Mouse (Mus musculus) bone marrow, adult 2 months (tissue): ENCODE measurements at regions not wholly inside any gene's neighbourhood (a gene's known extent, or its start where the extent isn't known, plus 50 kb on each side); places are given as distances from the start of the nearest gene placed in this dataset.

Experiments
- H3K27ac ChIP-seq: fragments of 200-500 bp; 2 replicates; pipeline ENCODE4 v1.5.1; 2012; ENCODE audit warnings: low read depth, mild to moderate bottlenecking, control low read depth, inconsistent platforms, low read length; ENCODE audit not compliant: control insufficient read depth, poor library complexity, insufficient read depth
- H3K4me1 ChIP-seq: fragments of 200-500 bp; 2 replicates; pipeline ENCODE4 v1.6.1; 2011; ENCODE audit warnings: low read length; ENCODE audit not compliant: control insufficient read depth, insufficient read depth
- H3K4me3 ChIP-seq: fragments of 200-500 bp; replicated peaks from 2 replicates; pipeline ENCODE3; 2011; ENCODE audit warnings: mild to moderate bottlenecking, low read depth, low read length, control low read depth; ENCODE audit not compliant: control insufficient read depth
- CTCF ChIP-seq: fragments of 200-500 bp; IDR thresholded peaks from 2 replicates; pipeline ENCODE4 v1.5.1; 2011; ENCODE audit warnings: low read length, control low read depth; ENCODE audit not compliant: control insufficient read depth, insufficient read depth
- POLR2A ChIP-seq: fragments of 200-500 bp; IDR thresholded peaks from 2 replicates; pipeline ENCODE4 v1.6.1; 2011; ENCODE audit warnings: low read depth, mild to moderate bottlenecking, control low read depth, low read length, borderline replicate concordance; ENCODE audit not compliant: control insufficient read depth
- WGBS: fragments of 180-500 bp; shearing (Covaris S2); methylation state at CpG from one replicate; pipeline ENCODE4 v1.1.7; 2018; 5-methylcytosine and 5-hydroxymethylcytosine counted together

DNA sequence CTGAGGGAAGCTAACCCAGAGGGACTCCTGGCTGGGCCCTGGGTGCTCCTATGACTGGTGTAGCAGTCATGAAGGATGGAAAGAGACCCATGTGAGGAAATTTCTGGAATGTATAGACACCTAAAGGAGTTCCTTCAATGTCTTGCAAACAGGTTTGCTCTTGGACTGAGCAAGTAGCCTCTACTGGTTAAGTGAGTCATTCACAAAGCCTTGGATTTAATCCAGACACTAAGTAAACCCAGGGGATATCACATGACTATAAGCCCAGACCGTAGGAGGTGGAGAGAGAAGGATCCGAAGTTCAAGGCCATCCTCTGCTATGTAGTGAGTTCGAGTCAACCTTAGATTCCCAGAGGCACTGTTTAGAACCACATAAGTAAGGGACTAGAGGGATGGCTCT, 1286.5 kb upstream of the A1bg start:
- Histone ChIP-seq H3K27ac (no peak overlapping the region), H3K4me1 (no peaks in the 10 kb centered on the region; the same call in 1 of the 2 replicates), H3K4me3 (no peak overlapping the region)
- 68% methylated on average over 3 of the region's 3 CpGs for WGBS
- TF ChIP-seq CTCF: no peak
- TF ChIP-seq POLR2A: no peak

DNA sequence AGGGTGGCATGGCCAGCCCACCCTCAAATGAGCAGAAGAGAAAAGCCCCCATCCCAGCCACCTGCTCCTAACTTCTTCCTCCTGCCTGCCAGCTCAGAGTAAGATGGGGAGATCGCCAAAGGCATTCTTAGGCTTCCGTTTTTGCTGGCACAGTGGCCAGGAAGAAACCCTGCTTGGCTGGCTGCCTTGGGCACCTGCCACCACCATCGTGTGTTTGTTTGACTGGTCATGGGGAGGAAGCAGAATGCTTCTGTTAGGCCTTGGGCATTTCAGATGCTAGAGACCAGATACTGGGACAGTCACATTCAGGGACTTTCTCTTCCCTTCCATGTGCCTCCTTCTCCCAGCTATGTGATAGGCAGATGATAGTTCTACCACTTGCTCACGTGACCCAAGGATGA, 1283.7 kb upstream of the A1bg start:
- Histone ChIP-seq H3K4me1 (no peaks in the 10 kb centered on the region), H3K4me3 (no peak overlapping the region), H3K27ac (no peak overlapping the region)
- no peak for TF ChIP-seq CTCF
- TF ChIP-seq POLR2A: no peak
- 15% methylated on average over 4 of the region's 4 CpGs for WGBS

DNA sequence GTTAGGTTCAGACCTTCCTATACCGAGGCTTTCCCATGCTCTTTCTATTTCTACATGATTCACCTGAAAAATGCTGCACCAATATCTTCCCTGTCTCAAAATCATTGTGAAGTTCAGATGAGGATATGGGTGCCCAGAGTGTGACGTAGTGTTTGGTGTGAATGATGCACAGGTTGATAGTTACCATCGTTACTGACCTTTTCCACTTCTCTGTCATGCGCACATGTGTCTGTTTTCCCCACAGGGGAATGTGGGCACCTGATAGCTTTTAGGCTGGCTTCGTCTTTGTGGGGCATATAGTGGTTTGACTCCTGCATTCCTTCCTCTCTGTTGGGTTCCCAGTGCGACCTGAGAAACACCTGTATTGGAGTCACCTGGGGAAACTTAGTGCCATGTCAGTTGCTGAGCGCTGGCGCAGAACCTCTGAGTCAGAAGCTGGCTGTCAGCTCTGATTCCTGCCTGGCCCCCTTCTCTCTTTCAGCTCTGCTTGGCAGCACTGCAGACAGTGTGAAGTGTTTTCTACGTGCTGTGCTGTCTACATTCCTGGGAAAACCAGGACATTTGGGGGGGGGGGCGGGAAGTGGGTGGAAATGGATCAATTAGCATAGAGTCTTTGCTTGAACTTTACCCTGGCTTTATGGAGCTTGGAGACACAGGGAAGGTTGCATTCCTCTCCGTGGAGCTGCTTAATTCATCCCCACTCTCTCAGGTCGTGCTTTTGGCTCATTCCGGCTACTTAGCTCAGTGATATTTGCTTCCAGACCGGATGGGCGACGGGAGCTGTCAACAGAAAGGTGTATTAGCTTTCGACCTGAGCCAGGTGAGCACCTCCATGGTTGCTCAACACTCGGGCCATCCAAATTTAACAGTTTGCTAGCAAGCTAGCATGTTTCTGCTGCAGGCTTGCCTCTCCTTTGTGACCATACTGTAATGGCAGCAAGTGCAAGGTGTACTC, 1281.4 kb upstream of the A1bg start:
- no peaks in the 10 kb centered on the region for H3K4me1 ChIP-seq
- TF ChIP-seq POLR2A (no peak), CTCF (no peak)
- 89% methylated on average over 18 of the region's 18 CpGs for WGBS
- no peak overlapping the region for H3K27ac ChIP-seq
- H3K4me3 ChIP-seq: no peak overlapping the region

DNA sequence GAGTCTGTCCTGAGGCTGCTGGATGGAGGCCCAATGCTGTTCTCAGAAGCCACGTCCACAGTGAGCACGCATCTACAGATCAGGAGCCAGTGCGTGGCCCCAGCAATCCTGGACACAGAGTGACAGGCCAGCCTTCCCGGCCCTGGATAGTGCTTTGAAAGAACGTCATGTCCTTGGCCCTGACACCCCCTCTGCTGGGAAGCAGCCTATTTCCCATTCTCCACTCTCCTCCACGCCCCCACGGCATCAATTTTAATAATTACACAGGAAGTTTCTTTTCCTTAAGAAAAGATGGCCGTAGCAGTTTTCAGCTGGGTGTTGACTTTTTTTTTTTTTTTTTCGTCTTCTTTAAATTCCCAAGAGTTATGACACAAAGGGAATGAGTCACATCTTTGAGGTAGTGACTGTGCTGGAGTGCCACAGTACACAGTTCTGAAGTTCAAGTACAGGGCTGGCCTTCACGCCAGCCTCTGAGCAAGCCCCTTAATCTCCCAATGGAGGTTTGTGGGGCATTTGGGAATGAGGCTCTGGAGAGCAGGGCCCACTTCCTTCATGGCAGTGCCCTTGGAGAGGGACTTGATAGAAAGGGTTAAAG, 1280.1 kb upstream of the A1bg start:
- TF ChIP-seq CTCF: no peak
- TF ChIP-seq POLR2A: no peak
- H3K4me3 ChIP-seq: no peak overlapping the region
- H3K27ac ChIP-seq: no peak overlapping the region
- 84% methylated on average over 10 of the region's 10 CpGs for WGBS
- H3K4me1 ChIP-seq: no peaks in the 10 kb centered on the region

DNA sequence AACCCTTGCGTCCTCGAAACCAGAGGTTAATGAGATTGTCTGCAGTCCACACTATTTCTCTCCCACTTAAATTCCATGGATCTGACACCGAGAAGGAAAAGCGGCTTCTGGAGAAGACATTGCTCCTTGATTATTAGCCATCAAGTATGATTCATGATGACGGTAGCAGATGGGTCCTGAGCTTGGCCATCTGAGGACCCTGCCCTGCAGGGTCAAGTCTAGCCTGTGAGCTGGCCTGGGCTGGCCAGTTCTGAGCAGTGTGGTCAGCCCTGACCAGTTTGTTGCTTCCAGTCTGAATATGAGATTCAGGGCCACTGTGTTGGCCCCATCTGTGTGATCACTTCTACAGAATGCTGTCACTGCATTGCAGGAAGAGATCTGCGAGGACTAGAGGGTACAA, 1275.9 kb upstream of the A1bg start:
- Histone ChIP-seq H3K4me1 (no peaks in the 10 kb centered on the region), H3K27ac (no peak overlapping the region), H3K4me3 (no peak overlapping the region)
- WGBS: 83% methylated on average over 6 of the region's 6 CpGs
- TF ChIP-seq CTCF (no peak), POLR2A (no peak)

DNA sequence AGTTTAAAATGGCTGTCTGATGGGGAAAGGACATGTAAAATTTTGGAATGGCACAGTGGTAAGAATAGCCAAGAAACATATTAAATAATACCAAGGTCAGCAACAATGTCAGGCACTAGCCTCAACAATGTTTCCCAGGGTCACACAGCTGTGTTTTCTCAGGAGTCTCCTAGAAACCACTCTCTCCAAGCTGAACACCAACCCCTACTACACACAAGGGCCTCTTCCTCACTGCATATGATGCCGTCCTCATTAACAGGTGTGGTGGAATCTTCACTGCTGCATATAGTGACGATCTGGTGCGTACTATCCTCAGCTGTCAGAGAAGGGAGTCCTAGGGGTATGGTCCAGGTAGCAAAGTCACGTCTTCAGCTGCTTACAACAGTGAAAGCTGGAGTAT, 1275.4 kb upstream of the A1bg start:
- 89% methylated on average over 4 of the region's 4 CpGs for WGBS
- no peak overlapping the region for H3K4me3 ChIP-seq

DNA sequence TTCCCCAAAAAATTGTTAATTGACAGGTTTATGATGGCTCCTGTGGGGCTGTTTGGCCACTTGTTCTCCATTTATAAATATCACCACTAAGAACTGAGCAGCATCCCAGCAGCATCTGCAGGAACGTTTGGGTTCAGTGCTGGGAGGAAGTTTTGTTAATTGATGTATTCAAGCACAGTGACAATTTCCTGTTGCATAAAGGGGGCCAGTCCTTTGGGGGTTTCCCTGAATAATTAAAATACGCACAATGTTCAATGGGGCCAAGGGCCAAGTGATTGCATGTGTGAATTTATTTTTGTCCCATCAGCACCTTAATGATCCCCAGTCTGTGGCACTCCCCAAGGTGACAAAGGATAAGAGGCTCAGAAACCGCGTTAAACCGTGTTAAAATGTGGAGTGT, 1272.6 kb upstream of the A1bg start:
- TF ChIP-seq POLR2A: no peak
- no peak for TF ChIP-seq CTCF
- 64% methylated on average over 5 of the region's 5 CpGs for WGBS
- Histone ChIP-seq H3K4me3 (no peak overlapping the region), H3K4me1 (no peaks in the 10 kb centered on the region; the same call in 1 of the 2 replicates), H3K27ac (no peak overlapping the region)

More for the DNA sequence above, 1275.4 kb upstream of the A1bg start:
- Histone ChIP-seq H3K4me1 (no peaks in the 10 kb centered on the region), H3K27ac (no peak overlapping the region)
- no peak for TF ChIP-seq CTCF
- no peak for TF ChIP-seq POLR2A

DNA sequence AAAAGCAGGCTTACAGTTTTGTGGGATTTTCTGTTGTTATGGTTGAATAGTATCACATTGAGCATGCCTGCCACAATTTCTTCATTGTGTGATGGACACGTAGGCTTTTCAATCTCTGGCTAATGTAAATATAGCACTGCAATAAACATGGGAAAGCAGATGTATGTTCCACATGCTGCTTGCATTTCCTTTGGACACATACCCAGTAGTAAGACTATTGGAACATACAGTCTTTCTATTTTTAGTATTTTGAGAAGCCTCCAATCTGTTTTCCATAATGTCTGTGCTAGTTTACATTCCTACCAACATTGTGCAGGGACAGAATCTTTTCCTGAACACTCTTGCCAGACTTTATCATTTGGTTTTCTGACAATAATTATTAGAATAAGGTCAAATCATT, 1269.9 kb upstream of the A1bg start:
- TF ChIP-seq CTCF: no peak
- no peak for TF ChIP-seq POLR2A
- Histone ChIP-seq H3K27ac (no peak overlapping the region), H3K4me3 (no peak overlapping the region), H3K4me1 (no peaks in the 10 kb centered on the region; the same call in 1 of the 2 replicates)
- WGBS: 93% methylated on average over 1 of the region's 1 CpGs

DNA sequence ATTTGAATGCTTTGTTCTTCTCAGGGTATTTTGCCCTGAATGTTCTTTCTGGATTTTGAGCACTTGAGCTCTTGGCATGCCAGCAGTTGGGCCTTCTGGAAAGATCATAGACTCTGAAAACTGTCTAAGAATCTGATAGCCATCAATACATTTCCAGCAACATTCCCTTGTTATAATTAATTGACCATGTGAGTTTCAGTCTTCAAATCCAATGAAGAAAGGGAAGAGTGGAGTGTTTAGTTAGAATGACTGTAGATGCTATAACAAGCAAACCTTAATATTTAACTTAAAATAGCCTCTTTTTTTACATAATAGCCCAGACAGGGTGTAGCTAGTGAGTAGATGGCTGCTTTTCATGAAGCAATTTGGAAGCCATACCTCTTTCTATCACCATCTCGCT, 1268.8 kb upstream of the A1bg start:
- no peaks in the 10 kb centered on the region; the same call in 1 of the 2 replicates for H3K4me1 ChIP-seq
- 89% methylated on average over 1 of the region's 1 CpGs for WGBS
- H3K4me3 ChIP-seq: no peak overlapping the region
- TF ChIP-seq CTCF (no peak), POLR2A (no peak)
- no peak overlapping the region for H3K27ac ChIP-seq
